Mouse (Mus musculus) layer of hippocampus, postnatal 36 days (tissue): ENCODE data around the gene Fbxl5. TPM values are rescaled to one million over a fixed set of nuclear protein-coding genes. Genes with fewer than 3 reads are reported as not detected.

Experiments
- DNase-seq, 2 experiments: peaks; one replicate each; pipeline ENCODE4 v3.0.0; 2022
- total RNA-seq, 2 experiments: library from RNA; stranded (reverse); gene quantifications; 2 replicates each; pipeline ENCODE4 v1.2.3; 2021

The Fbxl5 gene
- 10 to 100 TPM; 92.2 to 98.8 TPM for total RNA-seq

GRCm38 (mm10) chr5:43821538-43821937, at the start of gene Fbxl5:
Fbxl5 (minus strand) TSS chr5:43821638.
- DNase-seq: no peak

DNA sequence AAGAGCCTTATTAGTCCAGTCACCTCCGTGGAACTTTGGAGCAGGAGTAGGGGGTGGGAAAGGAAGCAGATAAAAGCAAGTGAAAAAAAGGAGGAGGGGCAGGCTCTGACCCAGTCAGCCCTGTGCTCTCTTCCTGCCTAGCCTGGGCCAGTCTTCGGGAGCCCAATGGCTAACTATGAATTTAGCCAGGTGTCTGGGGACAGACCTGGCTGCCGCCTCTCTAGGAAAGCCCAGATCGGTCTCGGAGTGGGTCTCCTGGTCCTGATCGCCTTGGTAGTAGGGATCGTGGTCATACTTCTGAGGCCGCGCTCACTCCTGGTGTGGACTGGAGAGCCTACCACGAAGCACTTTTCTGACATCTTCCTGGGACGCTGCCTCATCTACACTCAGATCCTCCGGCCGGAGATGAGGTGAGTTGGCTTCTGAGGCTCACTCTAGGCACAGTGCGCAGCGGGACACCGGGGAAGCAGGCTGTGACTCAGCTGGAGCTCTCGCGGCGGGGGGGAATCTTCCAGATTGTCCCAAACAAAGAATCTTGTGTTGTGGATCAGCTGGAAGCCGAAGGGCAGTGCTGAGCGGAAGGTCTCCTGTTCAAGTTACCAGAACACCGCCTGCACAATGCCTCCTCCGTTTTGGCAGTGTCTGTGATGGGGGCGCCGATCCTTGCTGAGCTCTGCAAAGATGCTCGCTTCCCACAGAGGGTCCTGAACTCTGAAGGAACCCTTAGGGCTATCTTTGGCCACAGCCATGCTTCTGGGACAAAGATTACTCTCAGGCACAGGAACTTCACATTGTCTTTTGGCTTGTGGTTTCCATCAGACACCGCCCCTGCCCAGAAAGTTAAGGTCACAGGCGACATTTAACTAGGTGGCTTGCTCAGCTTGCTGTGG, 47.5 kb upstream of the Fbxl5 start:
- peak in 1 of 2 experiments; percentile 11 for DNase-seq

DNA sequence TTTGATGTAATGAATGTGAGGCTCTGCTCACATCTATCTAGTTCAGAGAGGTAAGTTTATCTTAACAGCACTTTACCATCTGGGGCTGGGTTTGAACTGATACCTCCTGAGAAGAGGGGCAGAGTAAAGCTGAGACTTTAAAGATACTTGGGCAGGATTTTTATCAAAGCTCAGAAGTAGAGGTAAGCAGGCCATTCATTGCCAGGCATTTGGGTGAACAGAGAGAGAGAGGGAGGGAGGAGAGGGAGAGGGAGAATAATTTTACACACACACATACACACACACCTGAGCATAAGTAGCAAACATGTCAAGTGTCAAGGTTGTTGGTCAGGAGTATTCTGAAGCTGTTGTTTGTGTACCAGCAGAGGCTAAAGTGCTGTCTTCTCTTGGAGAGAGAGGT, 46.8 kb upstream of the Fbxl5 start, which contains the start of gene Cd38:
Cd38 (plus strand) TSS at position 301 of the 400 bp plus-strand sequence.
- DNase-seq: no peak

- no peak for DNase-seq
These were observed 43.9 kb upstream of the Fbxl5 start for GRCm38 (mm10) chr5:43865316-43865715.

DNA sequence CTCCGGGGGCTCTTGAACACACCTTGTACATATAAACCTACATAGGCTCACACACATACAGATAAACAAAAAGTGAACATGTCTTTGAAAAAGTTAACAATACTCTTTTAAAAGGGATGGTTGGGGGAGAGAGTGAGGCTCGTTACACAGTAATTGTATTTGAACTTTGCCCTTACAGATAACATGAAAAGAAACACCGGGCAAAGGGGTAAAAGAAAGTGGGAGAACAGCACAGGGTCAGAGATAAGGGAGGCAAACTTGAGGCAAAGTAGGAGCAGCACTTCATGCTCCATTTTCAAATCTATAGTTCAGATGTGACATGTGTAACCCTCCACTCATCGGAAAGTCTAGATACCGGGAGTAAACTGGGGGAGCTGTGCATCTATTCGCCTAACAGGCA, 42.2 kb upstream of the Fbxl5 start:
- DNase-seq: no peak

DNA sequence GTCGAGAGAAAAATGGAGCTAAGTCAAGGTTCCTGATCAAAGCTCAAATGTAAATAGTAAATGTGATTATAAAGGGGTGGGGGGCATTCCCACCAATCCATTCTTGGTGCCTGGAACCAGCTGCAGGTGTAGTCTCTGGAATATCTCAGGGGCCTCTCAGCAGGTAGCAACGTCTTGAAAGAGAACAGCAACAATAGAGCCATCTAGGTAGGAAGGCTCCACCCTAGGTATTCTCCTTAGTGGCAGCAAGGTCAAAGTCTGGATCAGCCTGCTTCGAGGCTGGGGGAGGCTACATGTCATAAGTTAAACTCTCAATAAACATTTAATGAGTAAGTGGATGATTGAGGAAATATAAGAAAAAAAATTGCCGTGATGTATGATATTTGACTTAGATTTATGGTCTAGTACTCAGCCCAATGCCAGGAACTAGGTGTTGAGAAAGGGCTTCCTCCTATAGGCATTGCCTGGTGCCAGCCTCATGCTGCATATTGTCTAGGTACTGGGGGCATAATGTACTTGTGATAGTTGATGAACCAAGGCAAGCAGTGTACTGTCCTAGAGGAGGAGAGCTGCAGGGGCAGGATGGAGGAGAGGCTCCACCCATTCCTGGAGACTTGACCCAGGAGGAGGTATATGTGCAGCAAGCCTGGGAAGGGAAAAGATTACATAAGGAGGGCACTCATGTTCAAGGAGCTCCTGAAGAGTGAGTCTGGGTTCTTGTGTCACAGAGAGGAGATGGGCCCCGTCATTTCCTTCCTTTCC, 39.4 kb upstream of the Fbxl5 start:
- DNase-seq: no peak

- no peak for DNase-seq
These were observed 38.7 kb upstream of the Fbxl5 start for GRCm38 (mm10) chr5:43860096-43860495.

DNA sequence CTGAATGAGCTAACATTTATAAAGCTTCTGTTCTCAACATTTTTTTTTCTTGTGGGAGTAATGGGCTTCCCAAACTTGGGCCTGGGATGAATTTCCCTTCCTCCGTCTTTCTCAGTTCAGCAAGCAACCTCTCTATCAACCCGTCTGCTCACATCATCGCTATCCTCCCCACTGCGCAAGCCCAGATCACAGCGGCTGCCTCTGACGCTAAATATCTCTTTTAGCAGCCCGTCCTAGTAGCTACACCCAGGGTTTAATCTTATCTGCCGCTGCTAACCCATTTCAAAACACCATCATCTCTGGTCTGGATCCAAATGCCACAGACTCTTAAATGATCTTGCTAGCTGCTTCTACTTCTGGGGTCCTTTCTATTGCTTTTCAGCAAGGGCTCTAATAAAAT, 38.2 kb upstream of the Fbxl5 start:
- no peak for DNase-seq

- no peak for DNase-seq
These were observed 34.3 kb upstream of the Fbxl5 start for GRCm38 (mm10) chr5:43855769-43856168.

- DNase-seq: no peak
These were observed 32.5 kb upstream of the Fbxl5 start for GRCm38 (mm10) chr5:43853868-43854488.

- no peak for DNase-seq
These were observed 31.8 kb upstream of the Fbxl5 start for GRCm38 (mm10) chr5:43853096-43853867.

DNA sequence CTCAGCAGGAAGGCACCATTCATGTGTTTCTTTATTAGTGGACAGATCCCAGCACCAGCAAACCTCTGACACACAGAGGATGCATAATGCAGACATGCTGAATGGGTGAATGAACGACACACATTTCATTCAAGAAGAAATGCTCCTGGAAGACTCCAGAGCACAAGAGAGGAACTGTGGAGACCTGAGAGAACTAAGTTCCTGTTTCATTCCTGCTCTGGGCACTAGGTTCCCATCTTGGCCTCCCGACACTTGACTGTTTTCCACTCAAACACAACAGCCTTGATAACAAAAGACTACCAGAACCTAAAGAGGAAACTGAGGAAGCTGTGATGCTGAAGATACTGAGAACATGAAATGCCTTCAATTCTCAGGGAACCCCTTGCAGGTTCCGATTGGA, 26.8 kb upstream of the Fbxl5 start:
- no peak for DNase-seq

- no peak for DNase-seq
These were observed 26.1 kb upstream of the Fbxl5 start for GRCm38 (mm10) chr5:43847555-43847954.

- no peak for DNase-seq
These were observed 24.8 kb upstream of the Fbxl5 start for GRCm38 (mm10) chr5:43846227-43846626.

GRCm38 (mm10) chr5:43845646-43846045, 24.2 kb upstream of the Fbxl5 start:
- DNase-seq: no peak

DNA sequence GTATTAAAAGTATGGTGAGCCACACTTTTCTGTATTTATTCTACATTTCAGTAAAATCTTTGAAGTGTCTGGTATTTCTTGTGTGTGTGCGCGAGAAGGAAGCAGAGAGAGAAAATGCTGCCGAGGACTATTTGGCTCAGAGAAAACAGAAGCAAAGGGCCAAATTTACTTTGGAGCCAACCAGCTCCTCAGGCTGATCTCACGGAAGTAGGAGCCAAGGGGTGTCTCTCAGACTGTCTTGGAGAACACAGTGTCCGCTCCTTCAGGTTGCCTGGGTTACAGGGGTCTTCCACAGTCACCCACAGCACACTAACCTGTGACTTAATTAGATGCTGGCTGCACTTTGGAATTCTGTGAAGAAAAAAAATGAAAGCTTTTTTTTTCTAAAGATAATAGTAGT, 23.6 kb upstream of the Fbxl5 start:
- DNase-seq: peak in 1 of 2 experiments; percentile 9

GRCm38 (mm10) chr5:43842576-43843155, 21.2 kb upstream of the Fbxl5 start:
- DNase-seq: no peak

DNA sequence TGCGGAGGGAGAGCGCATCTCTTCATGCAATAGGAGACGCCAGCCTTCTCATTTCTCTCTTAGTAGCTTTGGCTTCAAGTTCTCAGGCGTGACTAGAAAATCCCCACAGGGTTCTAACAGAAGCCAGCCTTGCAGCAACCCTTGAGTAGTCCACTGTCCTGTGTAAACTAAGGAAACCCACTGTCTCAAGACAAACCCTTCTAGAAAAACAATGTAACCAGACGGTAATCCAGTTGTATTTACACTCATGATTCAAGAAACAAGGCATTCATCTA, 20.5 kb upstream of the Fbxl5 start:
- no peak for DNase-seq

- DNase-seq: no peak
These were observed 19.9 kb upstream of the Fbxl5 start for GRCm38 (mm10) chr5:43841144-43842010.

- DNase-seq: no peak
These were observed 15.9 kb upstream of the Fbxl5 start for GRCm38 (mm10) chr5:43837372-43837771.

DNA sequence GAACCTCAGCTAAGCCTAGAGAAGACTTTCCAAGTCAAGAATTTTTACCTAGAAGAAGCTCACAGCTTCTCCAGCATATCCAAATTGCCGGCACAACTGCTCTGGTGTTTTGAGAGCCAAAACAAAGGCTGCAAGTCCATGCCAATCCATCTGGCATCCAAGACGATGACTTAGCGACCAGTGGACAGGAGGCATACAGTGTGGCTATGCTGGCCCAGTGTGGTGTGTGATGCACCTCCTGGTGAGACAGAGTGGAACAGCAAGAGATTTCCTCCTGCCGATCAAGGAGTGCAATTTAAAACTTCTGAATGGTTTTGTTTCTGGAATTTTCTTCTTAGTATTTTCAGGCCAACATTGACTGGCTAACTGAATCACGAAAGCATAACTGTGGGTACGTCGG, 15.2 kb upstream of the Fbxl5 start:
- DNase-seq: no peak
